Mouse (Mus musculus) lung, embryonic 14.5 days (tissue): ENCODE data around the gene Mpped1. TPM values are rescaled to one million over a fixed set of nuclear protein-coding genes. Genes with fewer than 3 reads are reported as not detected.

ENCODE experiments used
- ATAC-seq: fragments of 200-750 bp; cut with Nextera tagmentation; 2 replicates; pipeline ENCODE4 v1.8.0; 2017; ENCODE audit warnings: mild to moderate bottlenecking, moderate TSS enrichment, moderate library complexity; ENCODE audit not compliant: insufficient read depth
- DNase-seq: peaks from one replicate; pipeline ENCODE4 v3.0.0-alpha.2; 2015
- H3K27ac ChIP-seq: fragments of 300-500 bp; sonication (generic); 2 replicates; pipeline ENCODE4 v1.5.1; 2014; ENCODE audit warnings: low read depth, mild to moderate bottlenecking, moderate library complexity
- H3K27me3 ChIP-seq: fragments of 300-500 bp; sonication (generic); 2 replicates; pipeline ENCODE4 v1.6.1; 2014; ENCODE audit warnings: low read length, control low read depth; ENCODE audit not compliant: insufficient read depth
- H3K36me3 ChIP-seq: fragments of 300-500 bp; sonication (generic); 2 replicates; pipeline ENCODE4 v1.6.1; 2014; ENCODE audit warnings: control low read depth; ENCODE audit not compliant: insufficient read depth
- H3K4me1 ChIP-seq: fragments of 300-500 bp; sonication (generic); 2 replicates; pipeline ENCODE4 v1.6.1; 2014; ENCODE audit warnings: antibody characterized with exemption, control low read depth; ENCODE audit not compliant: insufficient read depth
- H3K4me2 ChIP-seq: fragments of 300-500 bp; sonication (generic); 2 replicates; pipeline ENCODE4 v1.6.1; 2014; ENCODE audit warnings: mild to moderate bottlenecking
- H3K4me3 ChIP-seq: fragments of 300-500 bp; sonication (generic); 2 replicates; pipeline ENCODE4 v1.5.1; 2014; ENCODE audit warnings: low read depth, low read length
- H3K9ac ChIP-seq: fragments of 300-500 bp; sonication (generic); 2 replicates; pipeline ENCODE4 v1.6.1; 2014
- H3K9me3 ChIP-seq: fragments of 300-500 bp; sonication (generic); 2 replicates; pipeline ENCODE4 v1.6.1; 2016; ENCODE audit warnings: low read depth, low read length, control low read depth
- CTCF ChIP-seq: IDR thresholded peaks from 2 replicates; pipeline ENCODE4 v1.5.1; 2016; ENCODE audit warnings: antibody characterized with exemption, low read depth
- WGBS: fragments of 180-500 bp; shearing (Covaris S2); extraction: QIAGEN DNeasy Blood & Tissue Kit; methylation state at CpG from one replicate; pipeline ENCODE4 v1.1.7; 2014; 5-methylcytosine and 5-hydroxymethylcytosine counted together
- polyA plus RNA-seq: library from polyadenylated mRNA; unstranded; fragments of >200 nt; fragmentation: Nextera tagmentation; extraction: Ambion mirVana; gene quantifications from 2 replicates; pipeline ENCODE4 v1.2.1, GENCODE M21; 2014

Gene Mpped1
- 0.99 and 1.4 TPM in 2 replicates for polyA plus RNA-seq

DNA sequence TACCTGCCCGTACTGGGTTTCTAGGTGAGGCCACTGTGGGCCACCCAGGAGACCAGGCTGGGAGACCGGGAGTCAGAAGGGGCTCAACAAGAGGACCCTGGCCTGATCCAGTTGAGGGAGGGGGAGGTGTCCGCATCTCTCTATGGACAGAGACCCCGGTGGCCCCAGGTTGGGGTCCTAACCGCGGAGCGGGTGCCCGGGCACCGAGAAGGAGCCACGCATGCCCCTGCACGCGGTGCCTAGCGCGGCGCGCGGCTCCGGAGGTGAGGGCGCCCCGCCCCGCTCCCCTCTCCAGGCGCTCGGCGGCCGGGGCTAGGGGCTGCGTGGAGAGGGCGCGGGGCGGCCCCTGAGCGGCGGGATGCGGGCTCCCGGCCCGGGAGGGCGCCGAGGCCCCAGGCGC lies at the start of gene Mpped1:
Mpped1 (plus strand) TSS at position 81 of the 400 bp plus-strand sequence.
- Histone ChIP-seq H3K9me3 (no peaks in the 10 kb centered on the region), H3K36me3 (no peaks in the 10 kb centered on the region), H3K9ac (peak within 1 kb of the TSS; percentile 52), H3K4me1 (no peaks in the 10 kb centered on the region), H3K27me3 (peaks cover 57% of the 10 kb centered on the region), H3K4me2 (peak within 1 kb of the TSS; percentile 84), H3K4me3 (peak within 1 kb of the TSS; percentile 52), H3K27ac (no peak within 1 kb of the TSS)
- peak; percentile 45; the same call in 1 of the 2 replicates for ATAC-seq
- 2% methylated on average over 33 of the region's 37 CpGs for WGBS
- DNase-seq: no peak
- no peak for TF ChIP-seq CTCF

DNA sequence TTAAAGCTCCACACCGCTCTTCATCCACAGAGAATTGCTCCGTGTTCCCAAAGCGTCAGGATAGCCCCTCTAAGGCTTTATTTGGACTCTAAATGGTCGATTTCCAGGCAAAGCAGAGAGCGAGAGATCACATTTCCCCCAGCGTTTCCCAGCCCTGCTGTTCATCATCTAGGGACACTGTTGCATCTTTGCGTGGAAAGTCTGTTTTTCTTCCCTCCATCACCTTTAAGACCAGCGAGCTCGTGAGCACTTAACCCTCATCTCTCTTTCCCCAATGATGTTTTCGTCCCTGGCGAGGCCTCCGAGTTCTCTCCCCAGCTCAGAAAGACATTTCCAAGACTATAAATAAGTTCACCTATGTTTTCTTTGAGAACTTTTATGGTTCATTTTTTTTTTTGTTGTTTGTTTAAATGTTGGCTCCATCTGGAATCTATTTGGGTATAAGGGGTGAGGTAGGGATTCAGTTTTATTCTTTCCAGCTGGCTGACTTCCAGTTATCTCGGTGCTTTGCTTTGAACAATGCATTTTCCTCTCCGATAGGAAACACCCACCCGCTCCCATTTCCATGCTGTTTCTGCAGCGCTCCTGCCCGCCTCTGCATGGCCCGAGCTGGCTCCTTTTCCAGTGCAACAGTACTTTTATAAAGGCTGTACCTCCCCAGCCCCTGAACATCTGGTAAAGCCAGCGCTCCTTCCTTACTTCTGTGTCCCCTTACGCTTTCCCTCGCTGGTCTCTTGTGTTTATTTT lies 38.4 kb upstream of the Mpped1 start:
- no peak for TF ChIP-seq CTCF
- ATAC-seq: no peak; the same call in 1 of the 2 replicates

DNA sequence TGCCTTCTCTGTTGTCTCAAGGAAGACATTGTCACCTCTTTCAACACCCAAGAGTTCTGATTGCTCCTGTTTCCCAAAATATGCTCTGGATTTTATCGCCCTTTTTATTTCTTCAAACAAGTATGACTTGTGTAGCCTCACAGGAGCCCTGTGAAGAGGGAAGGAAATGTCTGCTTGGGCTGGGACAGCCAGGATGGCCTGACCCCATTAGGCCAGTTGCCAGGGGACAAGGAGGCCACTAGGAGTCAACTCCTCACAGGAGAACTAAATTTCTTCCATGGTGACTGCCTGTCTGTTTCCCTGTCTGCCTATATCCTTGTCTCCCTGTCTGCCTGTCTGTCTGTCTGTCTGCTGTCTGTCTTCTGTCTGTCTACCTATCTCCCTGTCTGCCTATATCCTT lies 37.2 kb upstream of the Mpped1 start:
- TF ChIP-seq CTCF: no peak
- Histone ChIP-seq H3K4me3 (no peak overlapping the region), H3K36me3 (no peaks in the 10 kb centered on the region), H3K27me3 (no peaks in the 10 kb centered on the region), H3K9me3 (no peaks in the 10 kb centered on the region), H3K4me2 (no peak overlapping the region), H3K4me1 (peaks cover 10% of the 10 kb centered on the region; the same call in 1 of the 2 replicates), H3K9ac (no peak overlapping the region), H3K27ac (no peak overlapping the region)
- peak; percentile 44 for DNase-seq
- no peak for ATAC-seq
- 70% methylated on average over 1 of the region's 1 CpGs for whole genome bisulfite sequencing

More for the DNA sequence above, 38.4 kb upstream of the Mpped1 start:
- Histone ChIP-seq H3K27ac (no peak overlapping the region), H3K36me3 (no peaks in the 10 kb centered on the region), H3K9ac (no peak overlapping the region), H3K9me3 (no peaks in the 10 kb centered on the region), H3K27me3 (no peaks in the 10 kb centered on the region), H3K4me1 (peaks cover 10% of the 10 kb centered on the region; the same call in 1 of the 2 replicates), H3K4me2 (peak overlapping the region; percentile 33), H3K4me3 (no peak overlapping the region)
- peak; percentile 80 for DNase-seq
- 22% methylated on average over 21 of the region's 21 CpGs for WGBS

DNA sequence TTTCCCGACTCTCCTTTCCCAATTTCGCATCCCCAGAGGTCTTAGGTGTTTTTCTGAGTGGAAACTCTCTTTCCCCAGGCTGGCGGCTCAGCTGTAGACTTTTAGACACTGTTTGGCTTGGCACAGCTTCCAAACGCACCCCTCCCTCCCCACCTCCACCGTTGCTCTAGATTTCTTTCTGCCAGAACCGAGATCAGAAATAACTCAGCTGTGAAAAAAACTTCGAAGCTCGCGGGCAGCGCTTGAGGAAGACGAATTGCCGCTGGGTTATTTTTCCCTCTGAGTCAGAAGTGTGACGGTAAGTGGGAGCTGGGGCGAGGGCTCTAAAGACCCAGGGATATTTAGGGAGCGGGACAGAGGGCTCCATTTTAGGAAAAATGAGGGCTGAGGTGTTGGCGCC lies 33.0 kb upstream of the Mpped1 start:
- no peak overlapping the region for H3K9ac ChIP-seq
- peaks cover 9% of the 10 kb centered on the region; the same call in 1 of the 2 replicates for H3K4me1 ChIP-seq
- TF ChIP-seq CTCF: no peak
- no peak for ATAC-seq
- DNase-seq: peak; percentile 51
- H3K4me2 ChIP-seq: no peak overlapping the region
- H3K27ac ChIP-seq: no peak overlapping the region
- H3K36me3 ChIP-seq: no peaks in the 10 kb centered on the region
- H3K4me3 ChIP-seq: no peak overlapping the region
- H3K27me3 ChIP-seq: no peaks in the 10 kb centered on the region
- 35% methylated on average over 16 of the region's 16 CpGs for WGBS
- no peaks in the 10 kb centered on the region for H3K9me3 ChIP-seq

DNA sequence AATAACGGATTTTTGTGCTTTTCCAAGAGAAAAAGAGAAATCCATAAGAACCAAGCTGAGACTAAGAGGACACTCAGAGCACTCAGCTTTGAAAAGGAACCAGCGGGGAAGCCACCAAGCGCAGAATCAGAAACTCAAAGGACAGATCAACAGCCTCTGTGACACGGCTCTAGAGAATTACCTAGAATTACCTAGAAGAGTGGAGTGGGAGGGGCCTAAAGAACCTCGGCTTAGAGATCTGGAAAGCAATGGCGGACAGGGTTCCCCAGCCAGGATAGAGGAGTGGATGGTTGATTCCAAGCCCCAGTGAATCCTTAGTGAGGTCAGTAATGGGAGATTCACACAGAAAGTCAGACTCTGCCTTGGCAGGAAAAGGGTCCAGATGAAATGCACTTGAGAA lies 30.3 kb upstream of the Mpped1 start:
- H3K4me3 ChIP-seq: no peak overlapping the region
- no peaks in the 10 kb centered on the region for H3K36me3 ChIP-seq
- H3K9ac ChIP-seq: no peak overlapping the region
- H3K4me1 ChIP-seq: no peaks in the 10 kb centered on the region
- H3K9me3 ChIP-seq: no peaks in the 10 kb centered on the region
- no peak overlapping the region for H3K4me2 ChIP-seq
- no peak for ATAC-seq
- no peak for DNase-seq
- H3K27ac ChIP-seq: no peak overlapping the region
- H3K27me3 ChIP-seq: no peaks in the 10 kb centered on the region
- 77% methylated on average over 6 of the region's 6 CpGs for WGBS
- no peak for TF ChIP-seq CTCF

DNA sequence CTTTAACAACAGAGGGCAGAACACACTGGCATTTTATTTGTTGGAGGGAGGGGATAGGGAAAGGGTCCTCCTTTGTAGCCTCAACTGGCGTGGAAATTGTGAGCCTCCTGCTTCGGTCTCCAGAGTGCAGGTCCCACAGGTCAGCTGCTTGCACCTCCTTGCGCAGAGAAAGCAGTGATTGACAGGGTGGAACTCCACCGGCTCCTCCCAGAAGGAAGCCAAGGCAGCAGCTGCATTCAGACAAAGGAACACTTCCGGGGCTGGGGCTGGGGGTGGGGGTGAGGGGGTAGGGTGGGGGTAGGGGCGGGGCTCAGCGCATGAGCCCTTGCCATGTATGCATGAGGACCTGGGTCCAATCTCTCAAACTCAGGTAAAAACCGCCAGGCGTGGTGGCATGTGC lies 29.8 kb upstream of the Mpped1 start:
- DNase-seq: no peak
- ATAC-seq: no peak
- Histone ChIP-seq H3K4me3 (no peak overlapping the region), H3K4me1 (no peaks in the 10 kb centered on the region), H3K27ac (no peak overlapping the region), H3K9ac (no peak overlapping the region), H3K4me2 (no peak overlapping the region), H3K27me3 (no peaks in the 10 kb centered on the region), H3K9me3 (no peaks in the 10 kb centered on the region; the same call in 1 of the 2 replicates), H3K36me3 (no peaks in the 10 kb centered on the region)
- WGBS: 61% methylated on average over 9 of the region's 9 CpGs
- no peak for TF ChIP-seq CTCF

DNA sequence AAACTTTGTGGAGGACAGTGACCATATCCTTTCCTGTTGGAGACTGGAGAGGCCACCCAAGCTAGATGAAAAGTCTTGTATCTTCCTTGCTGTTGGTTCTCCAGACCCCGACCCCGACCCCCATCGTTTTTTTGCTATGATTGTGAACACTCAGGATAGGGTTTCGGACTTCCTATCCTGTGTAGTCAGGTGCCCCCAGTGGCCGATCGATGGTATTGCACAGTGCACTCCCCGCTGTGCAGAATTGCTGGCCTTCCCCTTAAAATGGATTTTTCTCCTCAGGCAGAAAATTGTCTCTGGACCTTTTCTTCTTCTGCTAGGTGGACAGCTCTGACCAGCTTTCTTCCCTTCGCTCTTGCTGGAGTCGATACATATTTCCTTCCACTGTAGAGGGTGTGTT lies 22.5 kb upstream of the Mpped1 start:
- Histone ChIP-seq H3K36me3 (no peaks in the 10 kb centered on the region), H3K27me3 (no peaks in the 10 kb centered on the region), H3K27ac (no peak overlapping the region), H3K9ac (no peak overlapping the region), H3K9me3 (no peaks in the 10 kb centered on the region; the same call in 1 of the 2 replicates), H3K4me2 (no peak overlapping the region), H3K4me1 (no peaks in the 10 kb centered on the region), H3K4me3 (no peak overlapping the region)
- ATAC-seq: no peak
- DNase-seq: peak; percentile 75
- TF ChIP-seq CTCF: peak; percentile 87
- WGBS: 26% methylated on average over 9 of the region's 9 CpGs
